Mouse (Mus musculus): ENCODE measurements at regions not wholly inside any gene's neighbourhood (a gene's known extent, or its start where the extent isn't known, plus 50 kb on each side); places are given as distances from the start of the nearest gene placed in this dataset.

DNA sequence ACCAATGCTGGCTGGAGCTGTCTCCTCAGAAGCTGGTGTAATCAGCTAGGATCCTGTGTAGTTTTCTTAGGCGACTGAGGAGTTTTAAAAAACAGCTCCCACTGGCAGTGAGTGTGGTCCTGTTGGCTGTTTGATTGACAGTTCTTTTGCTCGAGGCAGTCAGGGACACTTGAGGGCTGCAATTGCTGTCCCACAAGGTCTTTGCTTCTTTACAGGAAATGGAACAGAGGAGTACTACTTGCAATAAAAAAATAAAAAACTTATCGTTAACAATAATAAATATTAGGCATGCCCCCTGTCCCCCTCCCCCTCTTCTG, 113.0 kb downstream of the Ibtk start:
- no peak for TF ChIP-seq POLR2A (IDR thresholded peaks at IDR 0.05; ENCODE audit: low read depth, low read length)
- TF ChIP-seq CTCF (IDR thresholded peaks at IDR 0.05; ENCODE audit: borderline replicate concordance, insufficient read depth, low read length) = no peak

Measured in embryonic fibroblast, embryonic 13.5 days (primary cell).